ENCODE assay signal across 20 mouse cellular contexts in the genomic region with DNA sequence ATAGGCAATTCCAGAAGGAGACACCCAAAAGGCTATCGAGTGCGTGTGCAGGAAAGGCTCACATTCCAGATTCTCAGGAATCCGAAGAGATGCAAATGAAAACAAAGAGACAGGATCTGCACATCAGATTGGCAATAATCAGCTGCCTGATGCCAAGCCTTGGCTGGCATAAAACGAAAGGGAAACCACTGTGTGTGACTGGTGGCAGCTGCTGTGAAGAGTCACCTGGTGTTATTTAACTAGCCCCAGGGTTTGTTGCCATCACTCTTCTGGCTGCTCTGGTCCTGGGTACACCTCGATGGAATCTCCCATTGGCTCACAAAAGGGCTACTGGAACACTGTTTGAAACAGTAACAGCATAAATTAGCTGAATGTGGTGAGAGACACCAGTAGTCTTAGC. TPM values are rescaled to one million over a fixed set of nuclear protein-coding genes. Genes with fewer than 3 reads are reported as not detected.
DNase-seq lines count a peak whose midpoint lies in the region; ATAC-seq and TF ChIP-seq lines count a peak whose summit lies in the region.
"Had no signal": no experiment of that assay in that cellular context is flagged by ENCODE, and none has a peak within 500 bp of the region (broad histone marks: within the 10 kb centered on the region; RNA-seq: fewer than 3 reads in every experiment).

No protein-coding gene starts in this region.

- 49% methylated on average over 5 of the region's 5 CpGs for WGBS in neural tube, embryonic 13.5 days
- 45% methylated on average over 5 of the region's 5 CpGs for WGBS in neural tube, embryonic 15.5 days
- 41% methylated on average over 5 of the region's 5 CpGs for WGBS in liver, embryonic 13.5 days (ENCODE audit: insufficient replicate concordance)
- WGBS in thymus, adult 2 months = 55% methylated on average over 5 of the region's 5 CpGs

- TF ChIP-seq CTCF in thymus, adult 2 months (IDR thresholded peaks at IDR 0.05; ENCODE audit: borderline replicate concordance, control insufficient read depth, extremely low read depth, insufficient read depth, low read length, poor library complexity) = no peak

- H3K4me2 ChIP-seq in neural tube, embryonic 13.5 days = no peak overlapping the region
- H3K4me2 ChIP-seq in neural tube, embryonic 15.5 days = no peak overlapping the region
- H3K4me2 ChIP-seq in liver, embryonic 13.5 days = peak overlapping the region; percentile 51

- no peak overlapping the region for H3K4me3 ChIP-seq in neural tube, embryonic 13.5 days
- no peak overlapping the region for H3K4me3 ChIP-seq in neural tube, embryonic 15.5 days (replicated peaks)
- no peak overlapping the region for H3K4me3 ChIP-seq in liver, embryonic 13.5 days (replicated peaks)
- no peak overlapping the region for H3K4me3 ChIP-seq in thymus, adult 2 months (ENCODE audit: control insufficient read depth, insufficient read depth, low read length)
- H3K4me3 ChIP-seq: embryonic facial prominence, embryonic 10.5 days; heart, embryonic 10.5 days had no signal

- no peak for DNase-seq in liver, embryonic 13.5 days
- DNase-seq in thymus, adult 2 months = no peak
- DNase-seq in cerebellum, adult 11 months = no peak
- DNase-seq in spleen, postnatal 10 days (ENCODE audit: low spot score in 2 of 2) = no peak
- DNase-seq: adrenal gland, postnatal 10 days; B cell, adult 2 months; cerebellum, adult 2 months; gastrocnemius, postnatal 36 days; kidney, adult 18-20 months; kidney, postnatal 25 days; left cerebral cortex, postnatal 4 days; lung, postnatal 10 days; midbrain, embryonic 14.5 days; right cerebral cortex, adult 18-20 months had no signal

- no peak for ATAC-seq in neural tube, embryonic 13.5 days (ENCODE audit: low read depth)
- no peak for ATAC-seq in neural tube, embryonic 15.5 days (ENCODE audit: low FRiP score)
- ATAC-seq in common myeloid progenitor, adult 5-6 weeks (replicated peaks; ENCODE audit: low read depth, poor library complexity, severe bottlenecking) = peak; percentile 49
- peak; percentile 27; the same call in 1 of the 2 replicates for ATAC-seq in liver, embryonic 13.5 days (ENCODE audit: low read depth)
- ATAC-seq: activated CD4-positive, CD25-positive, alpha-beta regulatory T cell, adult 4 months had no signal

- H3K36me3 ChIP-seq in neural tube, embryonic 13.5 days = no peaks in the 10 kb centered on the region
- no peaks in the 10 kb centered on the region for H3K36me3 ChIP-seq in neural tube, embryonic 15.5 days
- no peaks in the 10 kb centered on the region for H3K36me3 ChIP-seq in liver, embryonic 13.5 days
- no peaks in the 10 kb centered on the region for H3K36me3 ChIP-seq in thymus, adult 2 months (ENCODE audit: control insufficient read depth, insufficient read depth, low read length)
- H3K36me3 ChIP-seq: embryonic facial prominence, embryonic 10.5 days; heart, embryonic 10.5 days had no signal

- H3K27ac ChIP-seq in neural tube, embryonic 13.5 days (replicated peaks) = peak overlapping the region; percentile 42; the same call in 1 of the 2 replicates
- no peak overlapping the region for H3K27ac ChIP-seq in neural tube, embryonic 15.5 days (replicated peaks)
- H3K27ac ChIP-seq in liver, embryonic 13.5 days = peak overlapping the region; percentile 93
- H3K27ac ChIP-seq in thymus, adult 2 months (ENCODE audit: control insufficient read depth, insufficient read depth, low read length) = no peak overlapping the region
- H3K27ac ChIP-seq: embryonic facial prominence, embryonic 10.5 days; heart, embryonic 10.5 days had no signal

- no peak overlapping the region for H3K9ac ChIP-seq in neural tube, embryonic 13.5 days
- H3K9ac ChIP-seq in neural tube, embryonic 15.5 days (replicated peaks) = no peak overlapping the region
- peak overlapping the region; percentile 50 for H3K9ac ChIP-seq in liver, embryonic 13.5 days

- no peak for TF ChIP-seq POLR2A in thymus, adult 2 months (IDR thresholded peaks at IDR 0.05; ENCODE audit: control insufficient read depth, extremely low read depth, insufficient read depth, low read length, poor library complexity)

- H3K27me3 ChIP-seq in neural tube, embryonic 13.5 days = no peaks in the 10 kb centered on the region
- no peaks in the 10 kb centered on the region for H3K27me3 ChIP-seq in neural tube, embryonic 15.5 days (replicated peaks)
- no peaks in the 10 kb centered on the region for H3K27me3 ChIP-seq in liver, embryonic 13.5 days
- H3K27me3 ChIP-seq in thymus, adult 2 months (ENCODE audit: control insufficient read depth, insufficient read depth, low read length) = no peaks in the 10 kb centered on the region

- H3K4me1 ChIP-seq in neural tube, embryonic 13.5 days (replicated peaks) = 0 out of 2 replicates have a peak, but pooled peaks cover 3% of the 10 kb centered on the region
- H3K4me1 ChIP-seq in neural tube, embryonic 15.5 days = no peaks in the 10 kb centered on the region
- peaks cover 72% of the 10 kb centered on the region for H3K4me1 ChIP-seq in liver, embryonic 13.5 days (replicated peaks)
- no peaks in the 10 kb centered on the region for H3K4me1 ChIP-seq in thymus, adult 2 months (replicated peaks; ENCODE audit: control insufficient read depth, insufficient read depth, low read length)
- H3K4me1 ChIP-seq: embryonic facial prominence, embryonic 10.5 days; heart, embryonic 10.5 days had no signal

- no peaks in the 10 kb centered on the region for H3K9me3 ChIP-seq in neural tube, embryonic 13.5 days
- H3K9me3 ChIP-seq in neural tube, embryonic 15.5 days (replicated peaks) = no peaks in the 10 kb centered on the region
- H3K9me3 ChIP-seq in liver, embryonic 13.5 days (replicated peaks) = no peaks in the 10 kb centered on the region
- H3K9me3 ChIP-seq: embryonic facial prominence, embryonic 10.5 days; heart, embryonic 10.5 days had no signal

RNA-seq across cellular contexts. Expression of gene Hmgb3, which starts 11.0 kb away (rescaled TPM):
- 546 and 587 TPM in 2 replicates for polyA plus RNA-seq in neural tube, embryonic 13.5 days (2015; fragmentation: Nextera tagmentation; extraction: Ambion mirVana)
- polyA plus RNA-seq in neural tube, embryonic 15.5 days (2015; fragmentation: Nextera tagmentation; extraction: Ambion mirVana) = 419 and 441 TPM in 2 replicates
- total RNA-seq in common myeloid progenitor, adult 5-6 weeks (2017) = 362 and 365 TPM in 2 replicates
- polyA plus RNA-seq in liver, embryonic 13.5 days (2015; fragmentation: Nextera tagmentation; extraction: Ambion mirVana) = 292 and 348 TPM in 2 replicates
- 17.4 and 22.6 TPM in 2 replicates for polyA plus RNA-seq in thymus, adult 2 months (2012; rRNA removed)

RNA-seq across cellular contexts. Expression of gene Cd99l2, which starts 52.1 kb away (rescaled TPM):
- 67.6 and 76.2 TPM in 2 replicates for polyA plus RNA-seq in neural tube, embryonic 13.5 days (2015; fragmentation: Nextera tagmentation; extraction: Ambion mirVana)
- polyA plus RNA-seq in neural tube, embryonic 15.5 days (2015; fragmentation: Nextera tagmentation; extraction: Ambion mirVana) = 91.7 and 98.4 TPM in 2 replicates
- 11.1 and 12.0 TPM in 2 replicates for total RNA-seq in common myeloid progenitor, adult 5-6 weeks (2017)
- 11.0 and 11.8 TPM in 2 replicates for polyA plus RNA-seq in liver, embryonic 13.5 days (2015; fragmentation: Nextera tagmentation; extraction: Ambion mirVana)
- polyA plus RNA-seq in thymus, adult 2 months (2012; rRNA removed) = 11.4 and 13.8 TPM in 2 replicates

Comparison
In these comparisons a context has a peak if more than half of its experiments do, and no peak if none do; other contexts are left out.
1. H3K27ac ChIP-seq: peak in neural tube, embryonic 13.5 days (single experiment) and liver, embryonic 13.5 days (single experiment); none in neural tube, embryonic 15.5 days (single experiment) and thymus, adult 2 months (single experiment).
2. ATAC-seq: peak in common myeloid progenitor, adult 5-6 weeks (single experiment) and liver, embryonic 13.5 days (single experiment); none in neural tube, embryonic 13.5 days (single experiment) and neural tube, embryonic 15.5 days (single experiment).
3. RNA of gene Hmgb3, which starts 11.0 kb away (polyA plus RNA-seq): 546 to 587 TPM in neural tube, embryonic 13.5 days, 419 to 441 TPM in neural tube, embryonic 15.5 days and 292 to 348 TPM in liver, embryonic 13.5 days; 17.4 to 22.6 TPM in thymus, adult 2 months; every median in the first group is over 10 times any median in the second.